Mouse (Mus musculus) retina, postnatal 1 day (tissue): ENCODE measurements around the gene Sema4f.
A peak's percentile ranks its signal among the peaks of the same experiment; 100 is the strongest.

ENCODE experiments used
- DNase-seq: peaks from one replicate; pipeline ENCODE4 v3.0.0-alpha.2; 2012

Sema4f gene

DNA sequence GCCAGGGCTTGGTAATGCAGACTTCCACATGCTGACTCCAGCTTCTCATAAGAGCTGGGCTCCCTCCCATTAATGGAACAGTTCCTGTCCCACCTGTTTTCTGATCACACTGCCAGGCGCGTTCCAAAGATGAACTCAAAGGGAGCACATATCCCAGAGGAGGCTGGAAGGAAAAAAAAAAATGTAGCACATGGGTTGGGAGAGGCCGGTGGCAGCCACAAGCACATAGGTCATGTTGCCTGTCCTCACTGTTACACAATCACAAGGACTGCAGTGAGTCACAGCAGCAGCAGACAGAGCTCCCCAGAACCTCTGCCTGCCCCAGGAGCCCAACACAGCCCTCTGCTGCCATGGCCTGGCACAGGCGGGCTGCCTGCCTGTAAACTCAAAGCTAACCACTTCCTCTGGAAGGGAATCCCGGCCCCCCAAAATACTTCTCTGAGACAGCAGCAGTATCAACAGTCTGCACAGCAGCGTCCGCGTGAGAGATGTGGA lies 76.1 kb downstream of the Sema4f start:
- no peak for DNase-seq

- DNase-seq = peak; percentile 24
Measured at GRCm38 (mm10) chr6:82862475-82862874, 77.1 kb downstream of the Sema4f start.

DNA sequence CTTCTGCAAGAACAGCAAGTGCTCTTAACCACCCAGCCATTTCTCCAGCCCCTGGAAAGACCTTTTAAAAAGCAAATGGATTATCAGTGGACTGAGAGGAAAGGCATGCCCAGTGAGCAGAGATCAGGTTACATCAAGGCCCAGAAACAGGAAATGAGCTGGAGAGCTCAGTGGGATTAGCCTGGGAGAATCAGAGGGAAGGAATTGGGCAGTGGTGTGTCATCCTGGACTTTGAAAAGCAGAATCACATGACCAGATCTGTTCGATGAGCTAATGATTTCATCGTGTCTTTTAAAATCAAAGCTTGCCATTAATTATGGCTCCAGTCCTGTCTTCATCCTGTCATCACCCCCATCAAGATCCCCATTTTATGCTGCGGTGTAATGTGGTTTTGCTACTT lies 77.5 kb downstream of the Sema4f start:
- DNase-seq = no peak
